Mouse (Mus musculus): Measurements from ENCODE around the gene Rasa4.
"Not testable (repeated sequence)": the region's sequence is repeated elsewhere in the genome, so short reads cannot be mapped to it uniquely, and the experiment has no call there.

Rasa4 gene

DNA sequence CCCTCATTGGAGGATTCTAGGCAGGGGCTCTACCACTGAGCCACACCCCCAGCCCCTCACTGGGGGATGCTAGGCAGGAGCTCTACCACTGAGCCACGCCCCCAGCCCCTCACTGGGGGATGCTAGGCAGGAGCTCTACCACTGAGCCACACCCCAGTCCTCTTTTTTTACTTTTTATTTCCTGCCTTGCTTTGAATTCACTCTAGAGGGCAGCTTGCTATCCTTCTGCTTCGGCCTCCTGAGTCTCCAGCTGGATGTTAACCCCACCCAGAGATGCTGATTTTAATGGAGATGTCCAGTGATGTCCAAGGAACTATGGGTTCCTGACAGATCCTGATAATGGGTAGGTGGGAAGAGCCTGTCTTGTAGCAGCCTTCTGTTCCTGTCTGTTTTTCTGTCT is 14.3 kb upstream of the Rasa4 start:
- DNase-seq = no peak

DNA sequence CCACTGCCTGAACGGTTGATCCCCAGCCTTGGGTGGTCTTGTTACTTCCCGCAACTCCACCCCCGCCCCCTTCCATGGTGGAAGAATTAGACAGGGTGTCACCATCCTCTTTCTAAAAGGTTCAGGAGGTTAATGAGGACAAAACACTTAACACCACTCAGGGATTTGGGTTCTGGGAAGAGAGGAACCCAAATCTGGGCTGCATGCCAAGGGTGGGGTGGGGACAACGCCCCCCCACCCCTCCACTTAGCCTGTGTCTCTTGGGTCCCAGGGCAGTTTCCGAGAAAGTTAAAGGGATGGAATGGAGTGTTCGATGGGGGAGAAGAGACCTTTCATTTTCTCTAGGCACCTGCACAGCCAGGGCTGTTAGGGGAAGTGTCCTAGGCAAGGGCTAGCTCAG is 10.7 kb upstream of the Rasa4 start:
- DNase-seq = no peak

DNA sequence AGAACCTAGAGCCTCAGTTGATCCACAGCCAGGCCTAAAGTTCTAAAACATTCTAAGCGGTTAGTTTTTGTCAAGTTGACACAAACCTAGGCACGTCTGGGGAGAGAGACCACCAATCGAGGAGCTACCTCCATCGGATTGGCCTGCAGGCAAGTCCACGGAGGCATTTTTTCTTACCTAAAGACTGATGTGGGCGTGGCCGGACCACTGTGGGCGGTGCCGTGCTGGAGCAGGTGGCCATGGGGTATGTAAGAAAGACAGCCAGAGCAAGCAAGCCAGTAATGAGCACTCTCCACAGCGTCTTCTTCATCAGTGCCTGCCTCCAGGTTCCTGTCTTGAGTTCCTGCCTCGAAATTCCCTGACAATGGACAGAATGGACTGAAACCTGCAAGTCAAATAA is 10.2 kb upstream of the Rasa4 start:
- no peak for DNase-seq

DNA sequence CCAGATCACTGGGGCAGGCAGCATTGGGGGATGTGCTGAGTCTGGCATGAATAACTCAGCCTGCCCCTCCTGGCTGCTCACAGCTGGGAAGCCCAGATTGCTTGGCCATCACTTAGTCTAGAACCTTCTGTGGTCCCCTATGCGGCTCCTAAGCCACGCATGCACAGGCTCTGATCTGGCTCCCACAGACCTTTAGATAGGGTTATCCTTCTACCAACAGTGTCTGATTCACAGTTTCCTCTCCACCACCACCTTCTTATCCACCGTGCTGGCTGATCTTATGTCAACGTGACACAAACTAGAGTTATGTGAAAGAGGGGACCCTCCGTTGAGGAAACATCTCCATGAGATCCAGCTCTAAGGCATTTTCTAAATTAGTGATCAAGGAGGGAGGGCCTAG is 8.6 kb upstream of the Rasa4 start:
- no peak for DNase-seq

DNA sequence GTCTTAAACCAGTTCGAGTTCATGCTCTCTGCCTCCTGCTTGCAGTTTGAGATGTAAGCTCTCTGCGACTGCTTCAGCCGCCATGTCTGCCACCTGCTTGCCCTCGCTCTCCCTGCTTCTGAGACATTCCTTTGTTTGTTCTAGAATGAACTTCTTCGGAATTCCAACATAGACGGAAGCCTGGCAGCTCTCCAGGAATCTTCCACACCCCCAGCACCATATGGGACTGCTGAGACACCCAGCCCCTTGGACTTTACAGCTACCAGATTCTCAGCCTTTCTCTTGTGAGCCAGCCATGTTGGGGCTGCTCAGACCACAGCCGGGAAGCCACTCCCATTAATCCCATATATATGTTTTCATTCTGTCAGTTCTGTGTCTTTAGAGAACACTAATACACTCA is 7.4 kb upstream of the Rasa4 start:
- DNase-seq = no peak

DNA sequence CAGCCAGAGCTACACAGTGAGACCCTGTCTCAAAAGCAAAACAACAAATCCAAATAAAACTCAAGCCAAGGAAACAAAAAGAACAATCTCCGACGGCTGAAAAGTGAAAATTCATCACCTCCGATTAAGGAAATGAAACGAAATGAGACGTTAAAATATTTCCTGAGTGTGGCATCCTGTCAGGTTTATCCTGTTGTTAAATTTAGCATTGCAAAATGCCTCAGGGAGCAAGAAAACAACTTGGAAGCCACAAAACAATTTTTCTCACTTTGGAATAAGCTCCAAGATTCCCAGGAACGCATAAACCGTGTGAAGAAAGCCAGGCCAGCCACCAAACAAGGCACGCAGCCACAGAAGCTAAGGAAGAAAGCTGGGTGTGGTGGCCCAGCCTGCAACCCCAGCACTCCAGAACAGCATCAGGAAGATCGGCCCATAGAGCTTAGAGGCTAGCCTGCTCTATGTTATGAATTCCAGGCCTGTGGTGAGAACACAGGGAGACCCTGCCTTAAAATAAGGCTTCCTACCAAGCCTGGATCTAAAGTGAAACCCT is 6.6 kb upstream of the Rasa4 start:
- no peak for DNase-seq

DNA sequence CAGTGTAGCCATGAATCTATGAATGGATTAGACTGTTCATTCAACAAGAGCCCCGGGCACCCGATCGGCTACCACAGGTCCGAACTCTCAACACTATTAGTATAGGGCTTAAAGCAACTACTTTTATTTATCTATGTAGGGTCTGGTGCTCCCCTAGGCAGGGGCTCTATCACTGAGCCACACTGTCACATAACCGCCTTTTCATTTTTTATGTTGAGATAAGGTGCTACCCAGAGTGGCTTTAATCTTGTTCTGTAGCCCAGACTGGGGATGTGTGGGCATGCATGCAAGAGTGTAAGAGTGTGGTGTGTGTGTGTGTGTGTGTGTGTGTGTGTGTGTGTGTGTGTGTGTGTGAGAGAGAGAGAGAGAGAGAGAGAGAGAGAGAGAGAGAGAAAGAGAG is 5.6 kb upstream of the Rasa4 start:
- no peak for DNase-seq

DNA sequence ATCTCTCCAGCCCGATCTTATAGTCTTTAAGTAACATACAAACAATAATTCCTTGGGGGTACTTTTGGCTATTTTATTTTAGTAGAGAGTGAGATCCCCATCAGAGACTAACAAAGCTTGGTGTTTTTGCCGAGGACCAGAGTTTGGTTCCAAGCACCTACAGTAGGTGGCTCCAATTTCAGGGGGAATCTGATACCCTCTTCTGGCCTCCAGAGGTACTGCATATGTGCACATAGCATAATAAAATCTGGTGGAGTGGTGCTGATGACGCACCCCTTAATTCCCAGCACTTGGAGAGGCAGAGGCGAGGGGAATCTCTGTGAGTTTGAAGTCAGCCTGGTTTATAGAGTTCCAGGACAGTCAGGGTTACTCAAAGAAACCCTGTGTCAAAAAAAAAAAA is 1.4 kb upstream of the Rasa4 start:
- DNase-seq = no peak

DNA sequence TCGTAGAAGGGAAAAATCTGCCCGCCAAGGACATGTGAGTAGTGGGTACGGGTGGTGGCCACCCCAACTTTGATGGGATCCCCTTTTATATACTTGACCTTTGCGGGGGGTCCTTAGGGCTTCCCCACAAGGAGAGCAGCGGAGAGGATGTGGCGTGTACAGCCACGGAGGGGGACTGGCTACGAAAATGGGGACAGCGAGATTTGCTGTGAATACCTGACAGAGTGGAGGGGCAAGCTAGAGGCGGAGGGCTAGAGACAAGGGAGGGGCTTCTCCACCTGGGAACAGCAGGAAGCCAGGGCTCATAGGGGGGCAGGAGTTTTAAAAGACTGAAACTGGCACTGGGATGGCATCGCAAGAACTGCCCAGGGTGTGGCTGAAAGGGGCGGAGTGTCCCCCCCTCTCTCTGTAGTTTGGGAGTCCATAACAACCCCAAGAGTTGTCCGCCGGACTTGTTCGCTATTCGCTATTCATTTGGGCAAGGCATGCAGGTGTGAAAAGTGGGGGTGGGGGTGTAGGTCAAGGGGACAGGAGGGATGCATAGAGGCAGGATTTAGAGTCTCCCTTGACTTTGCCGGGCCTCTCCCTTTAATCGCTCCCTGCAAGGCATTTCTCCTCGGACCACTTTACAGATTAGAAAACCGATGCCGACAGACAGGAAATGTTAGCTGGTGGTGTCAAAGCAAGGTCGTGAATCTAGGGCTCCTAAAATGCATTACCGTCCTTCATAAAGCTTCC is 597 bp downstream of the Rasa4 start:
- DNase-seq = no peak

DNA sequence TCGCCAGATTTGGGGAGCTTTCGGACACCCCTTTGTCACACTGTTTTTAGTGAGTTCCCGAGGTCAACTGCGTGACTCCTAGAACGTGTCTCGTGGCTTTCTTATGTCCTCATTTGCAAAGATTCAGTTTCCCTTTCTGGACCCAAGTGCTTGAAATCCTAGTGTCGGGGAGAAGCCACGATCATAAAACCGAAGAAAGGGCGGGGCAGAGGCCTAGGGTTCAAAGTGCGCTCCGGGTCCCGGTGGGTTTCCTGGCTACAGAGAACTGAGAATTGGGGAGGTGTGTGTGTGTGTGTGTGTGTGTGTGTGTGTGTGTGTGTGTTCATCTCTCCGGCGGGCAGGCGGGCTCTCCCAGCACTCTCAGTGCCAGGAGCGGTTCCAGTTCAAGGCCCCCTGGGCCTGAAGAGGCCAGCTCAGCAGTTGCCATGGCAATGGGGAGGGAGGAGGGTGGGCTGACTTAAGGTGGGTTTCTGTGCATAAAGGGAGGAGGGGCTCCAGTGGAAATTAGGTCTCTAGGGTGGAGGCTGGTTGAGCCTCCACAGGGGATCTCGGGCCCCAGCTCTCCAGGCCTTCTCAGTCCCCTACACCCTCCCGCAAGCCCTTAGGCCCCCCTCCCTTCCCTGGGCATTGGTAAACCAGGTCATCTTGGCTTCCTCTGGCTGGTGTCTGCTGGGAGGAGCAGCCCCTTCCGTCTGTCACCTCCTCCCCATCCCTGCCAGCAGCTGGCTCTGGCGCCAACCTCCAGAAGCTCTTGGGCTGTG is 1.4 kb downstream of the Rasa4 start:
- DNase-seq = no peak

DNA sequence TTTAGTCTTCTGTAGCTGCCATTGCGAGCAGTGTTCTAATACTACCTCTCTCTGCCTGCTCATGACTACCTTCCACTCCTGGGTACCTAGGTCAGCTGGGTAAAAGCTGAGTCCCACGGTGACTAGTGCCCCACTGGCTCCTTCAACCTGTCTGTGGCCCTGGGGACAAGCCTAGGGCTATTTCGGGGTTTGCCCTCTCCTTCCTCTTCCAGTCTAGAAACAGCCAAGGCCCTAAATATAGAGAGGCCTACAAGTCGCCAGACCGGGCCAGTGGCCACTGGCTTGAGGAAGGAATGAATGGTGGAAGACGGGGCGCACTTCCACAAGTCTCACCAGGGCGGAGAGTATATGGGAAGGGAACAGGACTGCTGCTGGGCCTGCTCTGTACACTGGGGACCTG is 2.6 kb downstream of the Rasa4 start:
- DNase-seq = no peak

DNA sequence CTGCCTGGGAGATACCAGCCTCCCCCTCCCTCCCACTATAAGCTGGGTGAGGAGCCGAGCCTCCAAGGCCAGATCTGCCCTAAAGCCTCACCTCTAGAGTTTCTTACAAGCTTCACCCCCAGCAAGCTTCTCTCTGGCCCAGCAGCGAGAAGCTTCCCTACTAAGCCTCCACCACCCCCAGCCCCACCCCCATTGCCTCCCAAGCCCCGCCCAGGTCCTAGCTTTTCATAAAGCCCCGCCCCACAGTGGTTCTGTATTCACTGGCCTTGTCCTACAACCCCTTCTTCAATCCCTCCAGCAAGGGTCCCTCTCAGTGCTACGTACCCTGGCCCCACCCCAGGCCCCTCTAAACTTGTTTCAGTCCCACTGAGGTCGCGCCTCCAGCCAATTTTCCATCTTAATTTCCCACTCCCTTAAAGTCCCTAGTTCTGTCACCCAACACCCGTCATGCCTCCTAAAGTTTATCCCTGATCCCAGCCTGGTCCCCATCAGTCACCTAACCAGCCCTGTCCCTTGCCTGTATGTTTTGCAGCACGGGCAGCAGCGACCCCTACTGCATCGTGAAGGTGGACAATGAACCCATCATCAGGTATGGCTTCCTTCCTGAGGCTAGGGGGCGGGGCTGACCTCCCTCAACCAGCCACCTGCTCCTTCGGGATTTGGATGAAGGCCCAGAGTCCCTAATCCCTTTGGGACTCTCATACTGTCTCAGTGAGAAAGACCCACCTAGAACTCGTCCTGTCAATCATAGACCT is 5.3 kb downstream of the Rasa4 start:
- DNase-seq = no peak

DNA sequence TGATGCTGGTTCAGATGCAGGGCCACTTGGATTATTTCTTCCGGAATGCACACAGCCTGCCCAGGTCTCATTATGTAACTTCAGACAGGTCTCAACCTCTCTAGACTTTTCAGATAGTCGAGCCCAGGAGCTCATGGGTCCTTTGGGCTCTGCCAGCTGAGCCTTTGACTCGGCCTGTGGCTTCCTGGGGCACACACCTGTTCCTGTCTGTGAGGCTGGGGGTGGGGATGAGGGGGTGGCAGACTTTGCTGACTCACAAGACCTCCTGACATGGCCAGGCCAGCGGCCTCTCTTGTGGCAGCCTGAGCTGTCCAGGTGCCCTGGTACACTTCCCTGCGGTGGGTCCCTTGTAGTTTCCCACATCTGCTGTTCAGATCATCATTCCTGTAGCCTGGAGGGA is 8.2 kb downstream of the Rasa4 start:
- DNase-seq = no peak

DNA sequence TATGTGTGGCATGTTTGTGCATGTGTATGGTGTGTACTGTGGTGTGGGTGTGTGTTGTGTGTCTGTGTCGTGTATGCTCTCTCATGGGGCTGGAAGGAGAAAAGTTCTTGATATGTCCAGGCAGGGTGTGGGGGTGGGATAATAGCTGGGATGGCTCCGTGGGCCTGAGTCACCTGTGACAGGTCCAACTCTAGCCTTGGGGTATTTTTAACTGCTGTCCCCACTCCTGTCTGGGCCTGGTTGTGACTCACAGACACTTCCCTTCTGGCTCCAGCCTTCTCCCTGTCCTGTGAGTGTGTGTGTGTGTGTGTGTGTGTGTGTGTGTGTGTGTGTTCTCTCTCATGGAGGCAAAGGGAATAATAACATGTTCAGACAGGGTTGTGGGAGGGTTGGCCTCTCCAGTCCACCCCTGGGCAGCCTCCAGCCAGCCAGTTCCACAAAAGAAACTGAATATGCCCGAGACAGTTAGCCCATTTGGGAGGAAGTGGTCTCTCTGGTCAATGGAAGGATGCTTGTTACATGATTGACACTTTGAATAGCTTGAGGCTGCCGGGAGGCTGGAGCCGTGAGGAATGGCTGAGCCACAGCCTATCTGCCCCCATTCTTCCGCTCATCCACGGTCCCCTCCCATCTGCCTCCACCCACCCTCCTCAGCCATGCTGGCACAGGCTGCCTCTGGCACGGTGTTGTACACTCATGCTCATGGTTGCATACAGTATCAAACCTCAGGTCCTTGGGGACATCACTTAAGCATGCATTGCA is 10.7 kb downstream of the Rasa4 start:
- no peak for DNase-seq

DNA sequence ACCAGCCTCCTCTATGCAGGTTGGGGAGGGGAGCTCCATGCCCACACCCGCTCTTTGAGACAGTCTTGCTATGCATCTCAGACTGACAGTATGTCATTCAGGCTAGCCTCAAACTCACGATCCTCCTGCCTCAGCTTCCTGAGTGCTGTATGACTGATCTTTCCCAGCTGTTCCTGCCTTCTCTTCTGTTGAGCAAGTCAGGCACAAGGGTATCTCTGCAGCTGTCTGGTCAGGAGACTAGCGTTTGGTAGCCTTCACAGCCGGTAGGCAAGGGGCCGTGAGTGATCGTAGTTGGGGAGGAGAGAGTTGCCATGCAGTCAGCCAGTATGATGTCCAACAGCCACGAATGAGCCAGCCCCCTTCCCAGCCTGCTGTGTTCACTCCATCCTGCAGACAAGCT is 11.4 kb downstream of the Rasa4 start:
- DNase-seq = no peak

DNA sequence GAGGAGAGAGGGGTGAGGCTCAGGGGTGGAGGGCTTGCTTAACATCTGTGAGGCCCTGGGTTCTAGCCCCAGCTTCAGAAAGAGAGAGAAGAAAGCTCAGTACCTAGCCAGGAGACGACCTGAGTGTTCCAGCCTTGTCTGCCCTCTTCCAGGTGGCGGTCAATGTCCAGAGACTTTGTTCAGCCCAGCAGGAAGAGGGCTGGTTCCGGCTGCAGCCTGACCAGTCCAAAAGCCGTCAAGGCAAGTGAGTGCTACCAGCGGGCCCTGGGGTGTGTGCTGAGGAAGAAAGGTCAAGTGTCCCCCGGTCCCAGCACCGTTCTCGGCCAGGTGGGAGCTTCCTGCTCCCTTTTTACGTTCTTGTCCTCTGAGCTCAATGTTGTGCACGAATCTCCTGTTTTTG is 14.8 kb downstream of the Rasa4 start:
- no peak for DNase-seq

DNA sequence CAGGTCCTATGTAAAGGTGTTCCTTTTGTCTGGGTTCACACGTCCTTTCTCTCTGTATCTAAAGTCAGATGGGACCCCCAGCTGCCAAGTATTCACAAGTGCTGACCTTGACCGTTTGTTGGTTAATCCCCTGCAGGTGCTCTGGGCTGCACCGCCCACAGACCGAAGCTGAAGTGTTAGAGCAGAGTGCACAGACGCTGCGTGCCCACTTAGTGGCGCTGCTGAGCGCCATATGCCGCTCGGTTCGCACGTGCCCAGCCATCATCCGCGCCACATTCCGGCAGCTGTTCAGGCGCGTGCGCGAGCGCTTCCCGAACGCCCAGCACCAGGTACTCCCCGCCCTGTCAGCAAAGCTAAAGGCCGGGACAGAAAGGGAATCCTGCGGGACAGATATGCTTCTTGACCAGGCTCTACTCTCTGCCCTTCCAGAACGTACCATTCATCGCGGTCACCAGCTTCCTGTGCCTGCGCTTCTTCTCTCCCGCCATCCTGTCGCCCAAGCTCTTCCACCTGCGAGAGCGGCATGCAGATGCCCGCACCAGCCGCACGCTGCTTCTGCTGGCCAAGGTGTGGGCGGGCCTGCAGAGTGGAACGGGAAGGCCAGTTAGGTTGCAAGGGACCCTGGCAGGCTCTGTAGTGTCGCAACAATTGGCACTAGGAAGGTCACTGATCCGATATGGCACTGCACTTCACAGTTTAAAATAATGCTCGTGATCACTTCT is 18.5 kb downstream of the Rasa4 start:
- peak; percentile 73 for DNase-seq

DNA sequence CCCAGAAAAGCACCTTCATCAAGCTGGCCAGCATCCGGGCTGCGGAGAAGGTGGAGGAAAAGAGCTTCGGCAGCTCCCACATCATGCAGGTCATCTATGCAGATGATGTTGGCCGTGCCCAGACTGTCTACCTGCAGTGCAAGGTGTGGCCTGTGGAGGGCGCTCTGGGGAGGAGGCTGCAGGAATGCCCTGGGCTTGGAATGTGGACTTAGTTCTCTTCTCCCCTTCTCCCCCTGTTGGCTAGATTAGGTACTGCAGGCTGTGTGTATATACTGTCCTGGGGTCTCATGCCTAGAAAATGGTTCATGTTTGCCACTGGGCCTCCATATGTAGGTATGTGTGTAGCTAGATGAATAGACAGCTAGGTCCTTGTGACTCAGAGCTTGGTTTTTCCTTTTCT is 20.8 kb downstream of the Rasa4 start:
- no peak for DNase-seq

DNA sequence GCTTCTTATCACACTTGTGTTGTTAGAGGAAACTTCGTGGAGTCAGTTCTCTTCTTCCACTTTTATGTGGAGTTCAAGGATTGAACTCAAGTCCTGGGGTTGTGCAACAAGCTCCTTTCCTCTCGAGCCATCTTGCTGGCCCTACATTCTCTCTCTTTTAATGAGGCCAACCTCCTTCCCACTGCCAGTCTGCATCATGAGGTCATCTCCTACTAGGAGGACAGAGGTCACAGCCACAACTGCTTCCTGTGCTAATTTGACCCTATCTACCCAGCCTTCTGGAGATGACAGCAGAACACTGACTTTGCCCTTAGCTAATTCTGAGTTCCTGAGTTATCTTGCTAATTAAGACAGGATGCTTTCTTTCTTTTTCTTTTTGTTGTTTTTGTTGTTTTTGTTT is 24.8 kb downstream of the Rasa4 start:
- DNase-seq = no peak

DNA sequence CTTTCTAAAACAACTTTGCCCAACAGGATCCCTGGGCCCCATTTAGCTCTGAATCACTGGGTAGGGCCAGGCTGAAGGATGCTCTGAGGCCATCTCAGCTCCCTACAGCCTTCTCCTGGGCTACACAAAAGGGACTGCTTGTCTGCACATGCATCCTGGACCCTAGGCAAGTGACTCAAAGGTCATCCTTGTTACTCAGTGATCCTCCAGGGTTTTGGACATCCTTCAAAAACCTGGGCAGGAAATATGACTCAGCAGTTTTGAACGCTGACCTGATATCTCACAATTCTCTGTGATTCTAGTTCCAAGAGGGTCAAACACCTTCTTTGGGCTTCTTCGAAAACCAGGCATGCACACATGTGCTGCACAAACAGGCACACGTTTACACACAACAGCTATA is 25.3 kb downstream of the Rasa4 start:
- DNase-seq = no peak

DNA sequence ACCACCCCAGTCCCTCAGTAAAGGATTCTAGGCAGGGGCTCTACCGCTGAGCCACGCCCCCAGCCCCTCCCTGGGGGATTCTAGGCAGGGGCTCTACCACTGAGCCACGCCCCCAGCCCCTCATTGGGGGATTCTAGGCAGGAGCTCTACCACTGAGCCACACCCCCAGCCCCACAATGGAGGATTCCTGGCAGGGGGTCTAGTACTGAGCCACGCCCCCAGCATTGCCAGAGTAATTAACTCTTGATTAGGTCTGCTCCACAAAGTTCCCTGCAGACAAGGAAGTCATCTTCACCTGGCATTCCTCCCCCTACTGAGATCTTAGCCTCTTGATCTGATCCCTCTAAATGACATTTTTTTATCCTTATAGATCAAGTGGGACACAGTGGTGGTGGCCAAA is 29.8 kb downstream of the Rasa4 start:
- not testable (repeated sequence) for DNase-seq
